Mouse (Mus musculus): ENCODE measurements around the gene Snx33. TPM values are rescaled to one million over a fixed set of nuclear protein-coding genes. Genes with fewer than 3 reads are reported as not detected.

Snx33 gene
- polyA plus RNA-seq, 1 experiment from 2014 or later = 10.3 TPM

GRCm38 (mm10) chr9:56889817-56890216 is 38.4 kb downstream of the Snx33 start:
- 13% methylated on average over 14 of the region's 14 CpGs for whole genome bisulfite sequencing
- Histone ChIP-seq H3K27ac (replicated peaks) (no peak overlapping the region), H3K9ac (no peak overlapping the region), H3K4me3 (replicated peaks) (no peak overlapping the region), H3K36me3 (peaks cover 57% of the 10 kb centered on the region), H3K27me3 (no peaks in the 10 kb centered on the region), H3K4me2 (replicated peaks) (peak overlapping the region; percentile 21; the same call in 1 of the 2 replicates), H3K4me1 (peaks cover 19% of the 10 kb centered on the region), H3K9me3 (replicated peaks) (no peaks in the 10 kb centered on the region)
- peak; percentile 26; the same call in 1 of the 2 replicates for ATAC-seq (ENCODE audit: insufficient number of reproducible peaks, low FRiP score, low TSS enrichment, low read depth)

DNA sequence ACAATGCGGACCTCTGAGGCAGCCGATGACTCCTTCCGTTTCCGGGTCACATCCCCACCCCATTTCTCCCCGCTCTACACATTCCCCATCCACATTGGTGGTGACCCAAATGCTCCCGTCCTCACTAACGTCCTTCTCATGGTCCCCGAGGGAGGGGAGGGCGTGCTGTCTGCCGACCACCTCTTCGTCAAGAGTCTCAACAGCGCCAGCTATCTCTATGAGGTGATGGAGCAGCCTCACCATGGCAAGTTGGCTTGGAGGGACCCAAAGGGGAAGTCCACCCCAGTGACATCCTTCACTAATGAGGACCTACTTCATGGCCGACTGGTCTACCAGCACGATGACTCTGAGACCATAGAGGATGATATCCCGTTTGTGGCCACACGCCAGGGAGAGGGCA is 40.6 kb downstream of the Snx33 start:
- H3K4me3 ChIP-seq (replicated peaks) = no peak overlapping the region

DNA sequence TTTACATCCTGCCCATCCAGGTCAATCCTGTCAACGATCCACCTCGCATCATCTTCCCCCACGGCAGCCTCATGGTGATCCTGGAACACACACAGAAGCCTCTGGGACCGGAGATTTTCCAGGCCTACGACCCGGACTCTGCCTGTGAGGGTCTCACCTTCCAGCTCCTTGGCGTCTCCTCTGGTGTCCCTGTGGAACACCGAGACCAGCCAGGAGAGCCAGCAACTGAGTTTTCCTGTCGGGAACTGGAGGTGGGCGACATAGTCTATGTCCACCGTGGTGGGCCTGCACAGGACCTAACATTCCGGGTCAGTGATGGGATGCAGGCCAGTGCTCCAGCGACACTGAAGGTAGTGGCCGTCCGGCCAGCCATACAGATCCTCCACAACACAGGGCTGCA is 41.6 kb downstream of the Snx33 start:
- WGBS = 90% methylated on average over 15 of the region's 15 CpGs
- ATAC-seq (ENCODE audit: insufficient number of reproducible peaks, low FRiP score, low TSS enrichment, low read depth) = no peak
- no peak overlapping the region for H3K4me3 ChIP-seq (replicated peaks)
- peaks cover 42% of the 10 kb centered on the region for H3K36me3 ChIP-seq
- no peak overlapping the region for H3K27ac ChIP-seq (replicated peaks)
- no peaks in the 10 kb centered on the region for H3K27me3 ChIP-seq
- peaks cover 26% of the 10 kb centered on the region for H3K4me1 ChIP-seq
- no peak overlapping the region for H3K4me2 ChIP-seq (replicated peaks)
- H3K9me3 ChIP-seq (replicated peaks) = no peaks in the 10 kb centered on the region
- no peak overlapping the region for H3K9ac ChIP-seq

More for the DNA sequence above, 40.6 kb downstream of the Snx33 start:
- ATAC-seq (ENCODE audit: insufficient number of reproducible peaks, low FRiP score, low TSS enrichment, low read depth) = no peak
- H3K36me3 ChIP-seq = peaks cover 43% of the 10 kb centered on the region
- H3K9ac ChIP-seq = no peak overlapping the region
- peaks cover 21% of the 10 kb centered on the region for H3K4me1 ChIP-seq
- H3K9me3 ChIP-seq (replicated peaks) = no peaks in the 10 kb centered on the region
- no peak overlapping the region for H3K4me2 ChIP-seq (replicated peaks)
- H3K27me3 ChIP-seq = no peaks in the 10 kb centered on the region
- WGBS = 91% methylated on average over 16 of the region's 16 CpGs
- no peak overlapping the region for H3K27ac ChIP-seq (replicated peaks)

DNA sequence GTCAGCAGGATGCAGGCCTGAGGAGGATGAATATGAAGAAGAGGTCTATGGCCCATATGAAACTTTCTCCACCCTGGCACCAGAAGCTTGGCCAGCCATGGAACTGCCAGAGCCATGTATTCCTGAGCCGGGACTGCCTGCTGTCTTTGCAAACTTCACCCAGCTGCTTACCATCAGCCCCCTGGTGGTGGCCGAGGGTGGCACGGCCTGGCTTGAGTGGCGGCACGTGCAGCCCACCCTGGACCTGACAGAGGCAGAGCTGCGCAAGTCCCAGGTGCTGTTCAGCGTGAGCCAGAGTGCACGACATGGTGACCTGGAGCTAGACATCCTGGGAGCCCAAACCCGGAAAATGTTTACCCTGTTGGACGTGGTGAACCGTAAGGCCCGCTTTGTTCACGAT is 42.1 kb downstream of the Snx33 start:
- Histone ChIP-seq H3K4me3 (replicated peaks) (no peak overlapping the region), H3K27me3 (no peaks in the 10 kb centered on the region), H3K4me2 (replicated peaks) (no peak overlapping the region), H3K27ac (replicated peaks) (no peak overlapping the region), H3K9me3 (replicated peaks) (no peaks in the 10 kb centered on the region), H3K36me3 (peaks cover 42% of the 10 kb centered on the region), H3K4me1 (peaks cover 29% of the 10 kb centered on the region), H3K9ac (no peak overlapping the region)
- ATAC-seq (ENCODE audit: insufficient number of reproducible peaks, low FRiP score, low TSS enrichment, low read depth) = no peak
- 53% methylated on average over 13 of the region's 13 CpGs for WGBS

GRCm38 (mm10) chr9:56884328-56884727 is 43.8 kb downstream of the Snx33 start:
- H3K4me1 ChIP-seq = peaks cover 41% of the 10 kb centered on the region
- no peak overlapping the region for H3K27ac ChIP-seq (replicated peaks)
- no peak overlapping the region for H3K4me2 ChIP-seq (replicated peaks)
- H3K27me3 ChIP-seq = no peaks in the 10 kb centered on the region
- WGBS = 80% methylated on average over 4 of the region's 4 CpGs
- ATAC-seq (ENCODE audit: insufficient number of reproducible peaks, low FRiP score, low TSS enrichment, low read depth) = no peak
- H3K4me3 ChIP-seq (replicated peaks) = no peak overlapping the region
- no peaks in the 10 kb centered on the region for H3K9me3 ChIP-seq (replicated peaks)
- peaks cover 42% of the 10 kb centered on the region for H3K36me3 ChIP-seq
- no peak overlapping the region for H3K9ac ChIP-seq

- ATAC-seq (ENCODE audit: insufficient number of reproducible peaks, low FRiP score, low TSS enrichment, low read depth) = no peak
- H3K36me3 ChIP-seq = peaks cover 34% of the 10 kb centered on the region
- H3K9ac ChIP-seq = no peak overlapping the region
- H3K4me3 ChIP-seq (replicated peaks) = no peak overlapping the region
- 74% methylated on average over 7 of the region's 7 CpGs for WGBS
- no peak overlapping the region for H3K27ac ChIP-seq (replicated peaks)
- H3K4me2 ChIP-seq (replicated peaks) = no peak overlapping the region
- peaks cover 41% of the 10 kb centered on the region for H3K4me1 ChIP-seq
- H3K9me3 ChIP-seq (replicated peaks) = no peaks in the 10 kb centered on the region
- H3K27me3 ChIP-seq = no peaks in the 10 kb centered on the region
Measured at GRCm38 (mm10) chr9:56883470-56883869, 44.7 kb downstream of the Snx33 start.

DNA sequence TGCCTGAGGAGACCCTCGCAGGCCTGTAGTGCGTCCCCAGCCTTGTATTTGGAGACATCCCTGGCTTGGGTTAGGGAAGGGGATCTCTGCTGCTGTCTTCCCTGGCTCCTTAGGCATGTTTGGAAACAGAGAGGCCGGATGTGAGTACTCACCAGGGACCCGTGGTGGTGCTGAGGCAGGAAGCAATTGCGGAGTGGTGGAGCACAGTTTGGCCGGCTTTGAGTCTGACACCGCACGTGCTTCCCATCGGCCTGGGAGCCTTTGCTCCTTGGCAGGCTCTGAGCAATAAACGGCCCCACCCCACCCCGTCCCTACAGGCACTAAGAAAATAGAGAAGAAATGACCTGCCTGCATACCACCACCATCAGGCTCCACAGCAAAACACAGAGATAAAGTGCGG is 45.4 kb downstream of the Snx33 start:
- H3K36me3 ChIP-seq = peaks cover 28% of the 10 kb centered on the region
- H3K27ac ChIP-seq (replicated peaks) = peak overlapping the region; percentile 58
- no peak overlapping the region for H3K9ac ChIP-seq
- H3K4me2 ChIP-seq (replicated peaks) = no peak overlapping the region
- H3K4me1 ChIP-seq = peaks cover 41% of the 10 kb centered on the region
- peak; percentile 12; the same call in 1 of the 2 replicates for ATAC-seq (ENCODE audit: insufficient number of reproducible peaks, low FRiP score, low TSS enrichment, low read depth)
- H3K27me3 ChIP-seq = no peaks in the 10 kb centered on the region
- H3K9me3 ChIP-seq (replicated peaks) = no peaks in the 10 kb centered on the region
- no peak overlapping the region for H3K4me3 ChIP-seq (replicated peaks)
- WGBS = 55% methylated on average over 12 of the region's 12 CpGs

DNA sequence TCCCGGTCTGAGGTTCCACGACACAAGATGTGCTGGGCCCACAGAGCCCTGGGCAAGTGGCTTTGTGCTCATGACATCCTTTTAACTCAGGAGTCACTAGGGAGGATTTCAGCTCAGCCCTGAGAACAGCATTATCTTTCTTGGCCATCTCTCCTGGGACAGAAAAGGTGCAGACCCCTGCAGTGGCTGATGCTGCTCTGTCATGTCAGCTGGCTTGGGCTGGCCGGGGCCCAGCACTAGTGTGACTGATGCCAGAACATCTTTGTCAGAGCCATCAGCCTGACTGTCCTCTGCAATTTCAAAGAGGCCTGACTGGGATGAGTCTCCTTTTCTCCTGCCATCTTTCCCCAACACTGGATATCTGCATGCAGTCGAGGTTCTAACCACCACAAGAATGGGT is 45.9 kb downstream of the Snx33 start:
- Histone ChIP-seq H3K4me3 (replicated peaks) (no peak overlapping the region), H3K36me3 (peaks cover 22% of the 10 kb centered on the region), H3K27ac (replicated peaks) (peak overlapping the region; percentile 58), H3K9me3 (replicated peaks) (no peaks in the 10 kb centered on the region), H3K4me1 (peaks cover 45% of the 10 kb centered on the region), H3K9ac (no peak overlapping the region), H3K27me3 (no peaks in the 10 kb centered on the region), H3K4me2 (replicated peaks) (no peak overlapping the region)
- no peak for ATAC-seq (ENCODE audit: insufficient number of reproducible peaks, low FRiP score, low TSS enrichment, low read depth)
- 50% methylated on average over 4 of the region's 4 CpGs for WGBS

- H3K36me3 ChIP-seq = peaks cover 16% of the 10 kb centered on the region
- H3K4me2 ChIP-seq (replicated peaks) = no peak overlapping the region
- no peaks in the 10 kb centered on the region for H3K9me3 ChIP-seq (replicated peaks)
- peak overlapping the region; percentile 58 for H3K27ac ChIP-seq (replicated peaks)
- 46% methylated on average over 3 of the region's 3 CpGs for WGBS
- H3K4me3 ChIP-seq (replicated peaks) = no peak overlapping the region
- peaks cover 52% of the 10 kb centered on the region for H3K4me1 ChIP-seq
- no peak overlapping the region for H3K9ac ChIP-seq
- peak; percentile 20; the same call in 1 of the 2 replicates for ATAC-seq (ENCODE audit: insufficient number of reproducible peaks, low FRiP score, low TSS enrichment, low read depth)
- H3K27me3 ChIP-seq = no peaks in the 10 kb centered on the region
Measured at GRCm38 (mm10) chr9:56881539-56882082, 46.6 kb downstream of the Snx33 start.

GRCm38 (mm10) chr9:56880790-56881189 is 47.4 kb downstream of the Snx33 start:
- H3K4me3 ChIP-seq (replicated peaks) = no peak overlapping the region
- no peaks in the 10 kb centered on the region for H3K9me3 ChIP-seq (replicated peaks)
- H3K9ac ChIP-seq = no peak overlapping the region
- no peak overlapping the region for H3K4me2 ChIP-seq (replicated peaks)
- WGBS = 36% methylated on average over 9 of the region's 9 CpGs
- ATAC-seq (ENCODE audit: insufficient number of reproducible peaks, low FRiP score, low TSS enrichment, low read depth) = no peak
- H3K27ac ChIP-seq (replicated peaks) = peak overlapping the region; percentile 72
- peaks cover 7% of the 10 kb centered on the region; the same call in 1 of the 2 replicates for H3K36me3 ChIP-seq
- H3K27me3 ChIP-seq = no peaks in the 10 kb centered on the region
- peaks cover 60% of the 10 kb centered on the region for H3K4me1 ChIP-seq

GRCm38 (mm10) chr9:56877284-56877683 is 50.9 kb downstream of the Snx33 start:
- peak overlapping the region; percentile 68 for H3K27ac ChIP-seq (replicated peaks)
- no peaks in the 10 kb centered on the region for H3K9me3 ChIP-seq (replicated peaks)
- H3K36me3 ChIP-seq = no peaks in the 10 kb centered on the region
- no peak overlapping the region for H3K4me2 ChIP-seq (replicated peaks)
- no peak overlapping the region for H3K9ac ChIP-seq
- H3K4me1 ChIP-seq = peaks cover 68% of the 10 kb centered on the region
- no peaks in the 10 kb centered on the region for H3K27me3 ChIP-seq
- ATAC-seq (ENCODE audit: insufficient number of reproducible peaks, low FRiP score, low TSS enrichment, low read depth) = peak; percentile 12; the same call in 1 of the 2 replicates
- H3K4me3 ChIP-seq (replicated peaks) = no peak overlapping the region
- WGBS = 42% methylated on average over 5 of the region's 5 CpGs

GRCm38 (mm10) chr9:56876784-56877183 is 51.4 kb downstream of the Snx33 start:
- Histone ChIP-seq H3K27me3 (no peaks in the 10 kb centered on the region), H3K9ac (no peak overlapping the region), H3K4me3 (replicated peaks) (no peak overlapping the region), H3K36me3 (no peaks in the 10 kb centered on the region), H3K9me3 (replicated peaks) (no peaks in the 10 kb centered on the region), H3K4me2 (replicated peaks) (0 out of 2 replicates have a peak overlapping the region, but pooled peaks have one; percentile 9), H3K4me1 (peaks cover 68% of the 10 kb centered on the region), H3K27ac (replicated peaks) (peak overlapping the region; percentile 68)
- WGBS = 25% methylated on average over 9 of the region's 9 CpGs
- ATAC-seq (ENCODE audit: insufficient number of reproducible peaks, low FRiP score, low TSS enrichment, low read depth) = peak; percentile 26; the same call in 1 of the 2 replicates

Data from embryonic facial prominence, embryonic 15.5 days (tissue).